Mouse (Mus musculus): ENCODE measurements at regions not wholly inside any gene's neighbourhood (a gene's known extent, or its start where the extent isn't known, plus 50 kb on each side); places are given as distances from the start of the nearest gene placed in this dataset.

GRCm38 (mm10) chr6:116767738-116768522 is 51.2 kb upstream of the Tmem72 start:
- DNase-seq (ENCODE audit: low spot score), result peak; percentile 82

- DNase-seq (ENCODE audit: low spot score), result peak; percentile 82
Observed at GRCm38 (mm10) chr6:116774954-116775675, 58.4 kb upstream of the Tmem72 start.

GRCm38 (mm10) chr6:116786553-116787335 is 70.0 kb upstream of the Tmem72 start:
- no peak for DNase-seq (ENCODE audit: low spot score)

DNA sequence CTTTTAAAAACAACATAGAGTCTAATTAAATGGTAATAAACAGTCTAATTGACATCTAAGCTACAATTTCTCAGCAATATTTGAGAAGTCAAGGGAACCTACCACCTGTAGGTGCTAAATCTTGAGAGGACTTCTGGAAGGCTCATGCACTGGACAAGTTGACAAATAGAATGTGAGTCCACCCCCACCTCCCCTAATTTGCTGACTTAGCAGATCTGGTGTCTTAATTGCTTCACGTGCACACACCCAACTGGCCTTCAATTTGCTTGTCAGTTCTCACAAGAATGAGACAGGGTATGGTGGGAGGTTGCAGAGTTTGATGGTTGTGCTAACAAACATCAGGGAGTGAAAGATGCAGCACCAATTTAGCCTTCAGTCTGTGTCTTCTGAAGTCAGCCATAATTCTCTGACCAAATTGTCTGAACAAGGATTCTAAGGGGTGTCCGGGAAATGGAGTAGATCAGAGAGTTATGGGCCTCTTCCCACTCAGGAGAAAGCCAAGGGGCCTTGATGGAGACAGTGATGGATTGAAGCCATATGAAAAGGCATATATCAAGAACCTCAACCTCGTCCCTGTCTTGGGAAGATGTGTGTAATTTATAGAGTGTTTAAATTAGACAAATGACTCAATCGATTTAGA is 76.7 kb upstream of the Tmem72 start:
- no peak for DNase-seq (ENCODE audit: low spot score)

DNA sequence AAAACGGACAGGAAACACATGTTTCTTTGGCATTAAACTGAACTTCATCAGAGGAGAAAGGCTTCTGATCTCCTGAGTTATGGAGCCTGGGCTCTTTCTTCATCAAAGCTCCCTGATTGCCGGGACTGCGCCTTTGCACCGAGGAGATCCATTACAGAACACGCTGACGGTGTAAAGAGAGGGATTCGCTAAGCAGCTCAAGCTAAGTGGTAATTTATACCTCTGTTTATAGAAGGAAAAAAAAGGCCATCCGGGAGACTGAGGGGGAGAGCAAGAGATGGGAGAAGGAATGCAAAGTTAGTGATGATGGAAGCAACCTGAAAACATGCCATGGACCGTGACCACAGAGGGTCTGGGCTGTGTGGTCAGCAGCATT is 77.2 kb upstream of the Tmem72 start:
- peak; percentile 53 for DNase-seq (ENCODE audit: low spot score)

DNA sequence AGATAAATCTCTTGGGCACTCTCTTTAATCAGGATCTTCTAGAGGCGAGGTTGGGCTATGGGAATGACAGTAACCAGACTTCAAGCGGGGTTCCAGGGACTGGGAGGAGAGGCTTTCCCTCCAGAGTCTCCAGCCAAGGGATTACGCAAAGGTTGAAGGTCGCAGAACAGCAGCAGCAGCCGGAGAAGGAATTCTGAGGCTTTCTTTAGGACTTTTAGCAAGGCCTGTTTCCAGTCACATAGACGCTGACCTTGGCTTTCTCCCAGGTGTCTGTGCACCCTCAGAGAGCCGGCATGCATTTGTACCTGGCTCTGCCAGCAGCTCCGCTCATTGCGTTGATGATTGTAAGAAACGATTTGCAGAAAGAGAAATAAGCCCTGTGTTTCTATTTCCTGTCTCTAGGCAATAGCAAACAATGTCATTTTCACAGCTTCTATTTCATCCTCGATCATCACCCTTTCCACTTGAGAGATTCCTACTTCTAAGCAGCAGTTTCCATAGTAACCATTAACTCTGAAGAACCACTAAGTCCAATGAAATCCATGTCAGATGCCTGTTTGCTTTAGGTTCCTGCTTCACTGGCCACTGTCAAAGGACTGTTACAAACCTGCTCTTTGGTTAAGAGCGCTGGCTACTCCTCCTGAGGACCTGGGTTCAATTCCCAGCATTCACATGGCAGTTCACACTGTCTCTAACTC is 104.7 kb upstream of the Tmem72 start:
- DNase-seq (ENCODE audit: low spot score), result peak; percentile 53

DNA sequence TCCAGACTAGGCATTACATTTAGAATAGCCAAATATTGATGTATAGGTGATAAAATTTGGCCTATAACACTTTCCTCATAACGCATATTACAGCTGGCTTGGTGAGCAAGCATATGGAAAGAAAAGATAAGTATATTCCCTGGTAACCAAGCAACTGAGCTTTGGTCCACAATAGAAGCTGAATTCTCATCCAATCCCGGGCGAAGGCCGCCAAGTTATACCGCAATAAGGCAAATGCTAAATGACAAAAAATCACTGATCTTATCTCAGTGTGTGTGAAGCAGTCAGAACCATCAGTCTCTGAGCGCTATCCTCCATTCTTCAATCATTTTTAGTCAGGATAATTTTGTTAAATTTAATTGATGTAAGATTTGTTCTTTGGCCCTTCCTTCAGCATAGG is 105.9 kb upstream of the Tmem72 start:
- DNase-seq (ENCODE audit: low spot score), result no peak

- DNase-seq (ENCODE audit: low spot score), result no peak
Observed at GRCm38 (mm10) chr6:116825628-116826027, 108.9 kb upstream of the Tmem72 start.

GRCm38 (mm10) chr6:116829341-116829740 is 112.6 kb upstream of the Tmem72 start:
- DNase-seq (ENCODE audit: low spot score), result no peak

- no peak for DNase-seq (ENCODE audit: low spot score)
Observed at GRCm38 (mm10) chr6:116845990-116846862, 129.5 kb upstream of the Tmem72 start.

DNA sequence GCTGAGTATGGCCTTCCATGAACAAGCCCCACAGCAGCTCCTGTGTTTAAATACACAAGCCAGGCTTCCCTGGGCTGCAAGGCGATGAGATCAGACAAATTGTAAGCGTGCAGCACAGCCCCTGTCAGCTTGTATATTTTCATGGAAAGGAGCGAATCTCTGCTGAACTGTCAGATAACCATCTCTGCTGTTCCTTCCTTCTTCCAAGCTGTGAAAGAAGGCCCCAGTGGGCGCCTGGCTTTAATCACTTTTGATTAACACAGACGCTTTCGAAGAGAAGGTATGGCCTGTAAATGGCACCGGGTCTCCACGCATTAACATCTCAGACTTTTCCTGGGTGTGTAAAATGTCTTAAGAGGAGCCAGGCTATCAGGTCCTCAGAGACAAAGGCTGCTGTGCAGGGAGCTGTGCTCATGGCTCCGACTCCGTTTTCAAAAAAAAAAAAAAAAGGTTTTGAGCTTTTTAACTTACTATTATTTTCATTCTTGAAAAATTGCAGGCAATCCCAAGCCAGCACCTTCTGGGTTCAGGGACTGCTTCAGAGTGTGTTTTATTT is 131.9 kb upstream of the Tmem72 start:
- peak; percentile 8 for DNase-seq (ENCODE audit: low spot score)

DNA sequence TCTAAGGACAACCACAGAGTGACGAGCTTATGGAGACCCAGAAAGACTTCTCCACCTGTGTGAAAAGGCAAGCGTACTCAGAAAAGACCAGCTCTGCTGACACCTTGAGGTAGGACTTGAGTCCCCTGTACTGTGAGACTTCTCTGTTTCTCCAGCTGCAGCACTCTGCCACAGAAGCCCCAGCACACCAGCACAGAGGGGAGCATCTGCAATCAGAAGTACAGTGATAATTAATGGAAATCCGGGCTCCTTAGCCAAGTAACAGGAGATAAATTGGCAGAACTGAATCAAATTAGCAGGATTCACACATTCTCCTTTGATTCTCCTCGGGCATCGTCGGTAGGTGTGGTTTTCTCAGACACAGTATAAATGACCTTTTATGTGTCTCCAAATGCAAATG is 137.3 kb upstream of the Tmem72 start:
- no peak for DNase-seq (ENCODE audit: low spot score)

- no peak for DNase-seq (ENCODE audit: low spot score)
Observed at GRCm38 (mm10) chr6:116856093-116856492, 139.4 kb upstream of the Tmem72 start.

DNA sequence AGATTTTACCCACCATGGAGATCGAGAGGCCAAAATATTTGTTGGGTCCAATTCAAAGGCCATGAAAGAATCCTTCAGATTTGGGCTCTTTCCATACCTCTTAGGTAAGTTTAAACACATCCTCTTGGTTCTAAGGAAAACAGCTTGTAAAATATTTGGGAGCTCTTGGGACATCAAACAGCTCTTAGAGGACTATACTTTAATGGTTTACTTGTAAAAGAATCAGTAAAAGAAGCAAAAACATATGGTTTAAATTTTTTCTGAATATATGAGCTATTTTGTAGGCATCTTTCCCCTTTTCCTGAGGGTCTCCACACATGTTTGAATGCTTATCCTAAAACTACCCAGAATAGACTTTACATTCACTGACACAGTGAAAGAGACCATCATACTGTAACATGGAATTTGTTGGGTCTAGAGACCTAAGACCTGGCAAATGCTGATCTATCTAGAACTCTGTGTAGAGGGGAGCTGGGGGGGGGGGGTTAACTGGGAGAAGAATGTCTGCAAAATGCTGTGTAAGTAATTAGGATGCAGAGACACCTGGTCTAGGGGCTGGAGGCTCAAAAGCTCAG is 140.3 kb upstream of the Tmem72 start:
- DNase-seq (ENCODE audit: low spot score), result no peak

GRCm38 (mm10) chr6:116863130-116863529 is 146.4 kb upstream of the Tmem72 start:
- peak; percentile 9 for DNase-seq (ENCODE audit: low spot score)

DNA sequence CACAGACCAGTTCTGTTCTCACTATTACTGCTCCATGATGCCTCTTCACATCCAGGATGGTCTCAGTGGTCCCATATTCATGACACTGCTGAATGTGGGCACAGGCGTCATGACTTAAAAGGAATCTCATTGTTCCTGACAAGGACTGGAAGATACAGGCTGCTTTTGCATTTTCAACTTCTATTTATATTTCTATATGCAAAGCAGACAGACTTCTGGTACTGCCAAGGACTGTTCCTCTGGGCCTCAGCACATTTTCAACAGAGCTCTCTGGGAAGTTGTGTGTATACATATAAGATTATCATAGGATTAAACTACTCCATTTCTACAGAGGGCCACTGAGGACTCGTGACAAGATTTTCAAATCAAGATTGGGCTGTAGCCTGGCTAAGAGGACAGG is 146.9 kb upstream of the Tmem72 start:
- DNase-seq (ENCODE audit: low spot score), result no peak

GRCm38 (mm10) chr6:116893299-116893698 is 176.6 kb upstream of the Tmem72 start:
- DNase-seq (ENCODE audit: low spot score), result no peak

- DNase-seq (ENCODE audit: low spot score), result no peak
Observed at GRCm38 (mm10) chr6:116894252-116894651, 177.5 kb upstream of the Tmem72 start.

- no peak for DNase-seq (ENCODE audit: low spot score)
Observed at GRCm38 (mm10) chr6:116895114-116895513, 178.4 kb upstream of the Tmem72 start.

- DNase-seq (ENCODE audit: low spot score), result no peak
Observed at GRCm38 (mm10) chr6:116896132-116896630, 179.5 kb upstream of the Tmem72 start.

All from embryo, embryonic 10.5 days (tissue).